8 mouse cellular contexts compared by ENCODE assay signal in genomic region chr4:126261266-126261665, GRCm38 (mm10). TPM values are rescaled to one million over a fixed set of nuclear protein-coding genes. Genes with fewer than 3 reads are reported as not detected.
DNase-seq lines count a peak whose midpoint lies in the region; ATAC-seq and TF ChIP-seq lines count a peak whose summit lies in the region.

No protein-coding gene starts in this region.

- H3K27ac ChIP-seq in kidney, embryonic 15.5 days = peak overlapping the region; percentile 97
- H3K27ac ChIP-seq in lung, postnatal 0 days (ENCODE audit: low read length) = peak overlapping the region; percentile 81

- H3K36me3 ChIP-seq in kidney, embryonic 15.5 days = no peaks in the 10 kb centered on the region
- no peaks in the 10 kb centered on the region for H3K36me3 ChIP-seq in lung, postnatal 0 days (ENCODE audit: insufficient read depth, low read length)

- TF ChIP-seq EP300 in lung, postnatal 0 days (IDR thresholded peaks at IDR 0.05) = no peak

- ATAC-seq in kidney, embryonic 15.5 days (replicated peaks; ENCODE audit: low FRiP score) = no peak
- ATAC-seq in lung, postnatal 0 days = no peak

- H3K4me2 ChIP-seq in kidney, embryonic 15.5 days = peak overlapping the region; percentile 56; the same call in 1 of the 2 replicates
- H3K4me2 ChIP-seq in lung, postnatal 0 days (replicated peaks; ENCODE audit: low read depth, low read length) = peak overlapping the region; percentile 3

- no peaks in the 10 kb centered on the region for H3K9me3 ChIP-seq in kidney, embryonic 15.5 days (replicated peaks)
- no peaks in the 10 kb centered on the region for H3K9me3 ChIP-seq in lung, postnatal 0 days (ENCODE audit: low read length)

- 0 out of 2 replicates have a peak overlapping the region, but pooled peaks have one; percentile 12 for H3K9ac ChIP-seq in kidney, embryonic 15.5 days
- H3K9ac ChIP-seq in lung, postnatal 0 days (replicated peaks; ENCODE audit: low read depth) = no peak overlapping the region

- H3K4me1 ChIP-seq in kidney, embryonic 15.5 days = peaks cover 61% of the 10 kb centered on the region
- peaks cover 31% of the 10 kb centered on the region for H3K4me1 ChIP-seq in lung, postnatal 0 days (ENCODE audit: insufficient read depth, low read depth, low read length)

- TF ChIP-seq CTCF in lung, postnatal 0 days (IDR thresholded peaks at IDR 0.05) = no peak

- WGBS in kidney, embryonic 15.5 days = 62% methylated on average over 6 of the region's 6 CpGs
- 59% methylated on average over 6 of the region's 6 CpGs for WGBS in lung, postnatal 0 days

- no peak for DNase-seq in kidney, postnatal 36 days
- peak; percentile 46 for DNase-seq in MN1 (ENCODE audit: low spot score)
- peak; percentile 93 for DNase-seq in fibroblast of lung, adult 2 months (ENCODE audit: low read depth)
- peak; percentile 32 for DNase-seq in lung, postnatal 0 days (ENCODE audit: low spot score)
- DNase-seq in frontal cortex, postnatal 10 days (ENCODE audit: low spot score in 2 of 2) = no peak
- DNase-seq in adrenal gland, adult 2 months = no peak
- DNase-seq in layer of hippocampus, adult 9-11 months = no peak

- no peaks in the 10 kb centered on the region for H3K27me3 ChIP-seq in kidney, embryonic 15.5 days
- no peaks in the 10 kb centered on the region for H3K27me3 ChIP-seq in lung, postnatal 0 days (replicated peaks; ENCODE audit: insufficient read depth, low read length)

- no peak overlapping the region for H3K4me3 ChIP-seq in kidney, embryonic 15.5 days (replicated peaks)
- H3K4me3 ChIP-seq in lung, postnatal 0 days (ENCODE audit: low read depth, low read length) = no peak overlapping the region

RNA-seq across cellular contexts. Expression of gene Trappc3, which starts 0.9 kb away (rescaled TPM):
- 106 and 111 TPM in 2 replicates for polyA plus RNA-seq in kidney, embryonic 15.5 days (2015; fragmentation: Nextera tagmentation; extraction: Ambion mirVana)
- polyA plus RNA-seq in lung, postnatal 0 days (2015; fragmentation: Nextera tagmentation; extraction: Ambion mirVana) = 95.9 and 97.9 TPM in 2 replicates
- total RNA-seq in adrenal gland, adult 2 months (2021) = 100 to 1,000 TPM in 1 of 2 experiments, 10 to 100 TPM in 1; 85.8 to 103 TPM
- 16.2 and 16.5 TPM in 2 replicates for polyA plus RNA-seq in adrenal gland, adult 2 months (2012; rRNA removed)

RNA-seq across cellular contexts. Expression of gene Map7d1, which starts 5.1 kb away (rescaled TPM):
- 39.6 and 40.7 TPM in 2 replicates for polyA plus RNA-seq in kidney, embryonic 15.5 days (2015; fragmentation: Nextera tagmentation; extraction: Ambion mirVana)
- polyA plus RNA-seq in lung, postnatal 0 days (2015; fragmentation: Nextera tagmentation; extraction: Ambion mirVana) = 27.2 and 33.3 TPM in 2 replicates
- total RNA-seq in adrenal gland, adult 2 months (2021) = 10 to 100 TPM; 55.4 to 68.7 TPM
- 98.3 and 98.7 TPM in 2 replicates for polyA plus RNA-seq in adrenal gland, adult 2 months (2012; rRNA removed)

RNA-seq across cellular contexts. Expression of gene Col8a2, which starts 25.3 kb away (rescaled TPM):
- polyA plus RNA-seq in kidney, embryonic 15.5 days (2015; fragmentation: Nextera tagmentation; extraction: Ambion mirVana) = 10.6 and 15.2 TPM in 2 replicates
- polyA plus RNA-seq in lung, postnatal 0 days (2015; fragmentation: Nextera tagmentation; extraction: Ambion mirVana) = 1.4 and 1.9 TPM in 2 replicates
- total RNA-seq in adrenal gland, adult 2 months (2021) = 1 to 10 TPM; 1.4 to 6.1 TPM
- polyA plus RNA-seq in adrenal gland, adult 2 months (2012; rRNA removed) = 1.9 TPM in 2 replicates

RNA-seq across cellular contexts. Expression of gene Thrap3, which starts 58.7 kb away (rescaled TPM):
- 219 and 230 TPM in 2 replicates for polyA plus RNA-seq in kidney, embryonic 15.5 days (2015; fragmentation: Nextera tagmentation; extraction: Ambion mirVana)
- polyA plus RNA-seq in lung, postnatal 0 days (2015; fragmentation: Nextera tagmentation; extraction: Ambion mirVana) = 98.6 and 112 TPM in 2 replicates
- 100 to 1,000 TPM; 169 to 173 TPM for total RNA-seq in adrenal gland, adult 2 months (2021)
- 29.1 and 36.8 TPM in 2 replicates for polyA plus RNA-seq in adrenal gland, adult 2 months (2012; rRNA removed)

Comparison
In these comparisons a context has a peak if more than half of its experiments do, and no peak if none do; other contexts are left out.
1. DNase-seq: peak in MN1 (single experiment), fibroblast of lung, adult 2 months (single experiment) and lung, postnatal 0 days (single experiment); none in kidney, postnatal 36 days (0 of 2), frontal cortex, postnatal 10 days (0 of 2), adrenal gland, adult 2 months (single experiment) and layer of hippocampus, adult 9-11 months (single experiment).